Mouse (Mus musculus): ENCODE results near the gene 1700017N19Rik.
"Not testable (repeated sequence)": the region's sequence is repeated elsewhere in the genome, so short reads cannot be mapped to it uniquely, and the experiment has no call there.

1700017N19Rik gene

DNA sequence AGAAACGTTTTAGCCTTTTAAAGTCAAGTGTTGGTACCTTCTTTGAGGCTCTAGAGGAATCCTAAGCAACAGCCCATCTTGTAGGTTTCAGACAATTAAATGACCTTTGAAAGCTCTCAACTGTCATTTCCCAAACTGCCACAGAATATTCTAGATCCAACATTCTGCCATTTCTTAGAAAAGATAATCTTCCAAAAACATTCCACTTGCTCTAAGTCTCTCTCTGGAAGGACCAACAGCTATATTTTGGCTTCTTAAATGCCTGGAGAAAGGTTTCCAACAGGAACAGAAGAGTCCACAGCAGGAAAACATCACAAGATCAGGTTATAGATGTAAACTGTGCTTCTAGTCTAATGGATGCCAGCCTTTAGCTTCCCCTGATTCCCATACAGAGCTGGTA is at the start of gene 1700017N19Rik, which contains the start of gene 4930430F08Rik:
TSS of gene 1700017N19Rik (plus strand) at position 162 of the 400 bp plus-strand sequence.
TSS of gene 4930430F08Rik (minus strand) at position 101 of the 400 bp plus-strand sequence.
- DNase-seq (ENCODE audit: low spot score) = no peak

DNA sequence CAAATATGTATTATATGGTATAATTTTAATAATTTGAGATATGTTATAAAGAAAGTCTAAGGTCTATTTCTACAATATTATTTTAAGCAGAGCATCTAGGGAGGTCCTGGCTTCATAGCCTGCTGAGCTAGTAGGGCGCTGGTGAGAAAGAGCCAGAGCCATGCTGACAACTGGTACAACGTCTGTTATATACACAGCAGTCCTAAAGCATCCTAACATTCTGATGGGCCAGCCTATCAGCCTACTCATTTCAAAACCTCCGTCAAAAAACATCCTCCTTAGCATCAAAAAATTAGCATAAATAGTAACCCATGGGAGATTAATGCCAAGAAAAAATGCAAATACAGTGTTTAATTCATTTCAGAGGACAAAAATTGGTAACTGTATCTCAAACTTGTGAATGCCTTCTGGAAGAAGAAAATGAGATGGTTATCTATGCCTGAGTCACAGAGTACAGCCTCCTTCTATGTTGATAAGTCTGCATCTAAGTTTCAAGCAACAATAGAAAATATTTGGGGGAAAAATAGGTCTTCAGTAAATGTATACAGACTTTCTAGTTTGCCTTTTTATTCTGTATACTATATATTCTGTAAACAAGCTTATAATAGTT is 33.6 kb upstream of the 1700017N19Rik start:
- DNase-seq (ENCODE audit: low spot score) = no peak

- not testable (repeated sequence) for DNase-seq (ENCODE audit: low spot score)
Observed at GRCm38 (mm10) chr10:100560194-100560883, 29.9 kb upstream of the 1700017N19Rik start.

DNA sequence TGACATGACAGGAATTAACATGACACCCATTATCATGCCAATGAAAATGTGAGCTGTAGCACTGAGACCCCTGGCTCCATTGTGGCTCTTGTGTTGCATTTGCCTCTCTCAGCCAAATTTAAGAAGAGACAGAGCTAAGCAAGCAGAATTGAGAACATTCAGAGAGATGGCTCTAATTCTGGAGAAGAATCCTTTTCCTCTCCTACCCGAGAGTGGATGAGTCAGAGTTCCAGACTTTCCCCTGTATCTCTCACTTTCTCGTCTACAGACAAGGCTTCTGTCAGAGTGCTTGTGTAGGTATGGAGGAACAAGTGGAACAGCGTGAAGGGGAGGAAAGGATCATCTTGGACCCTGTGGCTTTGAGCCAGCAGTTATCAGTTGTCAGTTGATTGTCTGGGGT is 26.2 kb upstream of the 1700017N19Rik start:
- no peak for DNase-seq (ENCODE audit: low spot score)

- DNase-seq (ENCODE audit: low spot score) = no peak
Observed at GRCm38 (mm10) chr10:100571707-100572106, 18.6 kb upstream of the 1700017N19Rik start.

DNA sequence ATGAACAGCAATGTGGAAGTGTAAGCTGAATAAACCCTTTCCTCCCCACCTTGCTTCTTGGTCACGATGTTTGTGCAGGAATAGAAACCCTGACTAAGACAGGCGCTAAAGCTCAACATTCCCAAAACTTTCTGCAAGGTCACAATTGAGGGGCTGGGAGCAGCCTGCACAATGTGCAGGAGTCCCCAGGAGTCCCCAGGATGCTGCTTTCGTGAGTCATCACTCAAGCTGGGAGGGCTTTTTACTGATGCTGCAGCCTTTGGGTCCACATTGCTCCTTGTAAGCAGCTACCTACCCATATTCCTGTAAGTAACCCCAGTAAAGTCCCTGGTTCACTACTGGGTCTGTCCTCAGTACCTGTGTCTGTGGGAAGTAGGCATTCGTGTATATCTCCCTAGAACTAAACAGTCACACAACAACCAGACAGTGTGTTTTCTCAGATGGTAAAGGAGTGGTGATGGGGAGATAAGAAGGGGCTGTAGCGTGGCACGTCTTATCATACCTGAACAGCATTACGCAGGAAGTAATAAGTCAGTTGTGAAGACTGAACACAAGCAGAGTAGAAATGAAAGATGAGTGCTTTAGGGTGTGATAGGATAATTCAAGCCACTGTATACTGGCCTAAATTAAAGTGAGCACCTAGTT is 15.7 kb upstream of the 1700017N19Rik start:
- no peak for DNase-seq (ENCODE audit: low spot score)

- no peak for DNase-seq (ENCODE audit: low spot score)
Observed at GRCm38 (mm10) chr10:100575294-100575693, 15.0 kb upstream of the 1700017N19Rik start.

GRCm38 (mm10) chr10:100584178-100584577 is 6.1 kb upstream of the 1700017N19Rik start:
- DNase-seq (ENCODE audit: low spot score) = no peak

- DNase-seq (ENCODE audit: low spot score) = no peak
Observed at GRCm38 (mm10) chr10:100588524-100588923, 1.8 kb upstream of the 1700017N19Rik start.

DNA sequence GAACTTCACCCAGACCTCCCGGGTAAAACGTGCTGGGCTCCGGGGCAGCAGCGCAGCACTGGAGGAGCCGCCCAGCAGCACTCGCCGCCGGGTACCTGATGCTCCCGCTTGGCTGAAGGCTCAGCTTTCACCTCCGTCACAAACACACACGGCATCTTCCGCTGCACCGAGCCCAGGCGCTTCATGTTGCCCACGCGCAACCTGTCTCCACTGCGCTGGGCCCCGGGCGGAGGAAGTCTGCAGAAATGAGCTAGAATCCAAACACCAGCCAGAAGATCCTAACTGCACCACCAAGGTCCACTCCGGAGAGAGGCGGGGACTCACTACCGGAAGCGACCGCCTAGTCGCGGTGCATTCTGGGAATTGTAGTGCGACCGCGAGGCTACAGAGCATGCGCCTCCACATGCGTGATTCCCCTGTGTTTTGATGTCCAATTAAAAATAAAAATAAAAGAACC is 1.3 kb upstream of the 1700017N19Rik start:
- peak; percentile 41 for DNase-seq (ENCODE audit: low spot score)

DNA sequence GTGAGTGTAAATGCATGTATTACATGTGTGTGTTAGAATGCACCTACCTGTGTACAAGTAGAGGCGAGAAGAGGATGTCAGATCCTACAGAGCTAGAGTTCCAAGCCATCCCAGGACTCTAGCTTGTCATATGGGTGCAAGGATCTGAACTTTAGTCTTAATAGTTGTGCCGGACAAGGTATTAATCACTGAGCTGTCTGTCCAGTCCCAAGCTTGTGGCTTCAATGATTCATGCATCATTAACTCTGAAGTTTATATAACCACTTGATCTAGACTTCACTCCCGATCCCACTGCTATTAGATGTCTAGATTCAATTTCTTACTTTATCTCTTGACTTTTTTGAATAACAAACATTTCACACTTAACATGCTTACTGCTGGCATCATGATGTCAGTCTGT is 8.1 kb downstream of the 1700017N19Rik start:
- DNase-seq (ENCODE audit: low spot score) = no peak

DNA sequence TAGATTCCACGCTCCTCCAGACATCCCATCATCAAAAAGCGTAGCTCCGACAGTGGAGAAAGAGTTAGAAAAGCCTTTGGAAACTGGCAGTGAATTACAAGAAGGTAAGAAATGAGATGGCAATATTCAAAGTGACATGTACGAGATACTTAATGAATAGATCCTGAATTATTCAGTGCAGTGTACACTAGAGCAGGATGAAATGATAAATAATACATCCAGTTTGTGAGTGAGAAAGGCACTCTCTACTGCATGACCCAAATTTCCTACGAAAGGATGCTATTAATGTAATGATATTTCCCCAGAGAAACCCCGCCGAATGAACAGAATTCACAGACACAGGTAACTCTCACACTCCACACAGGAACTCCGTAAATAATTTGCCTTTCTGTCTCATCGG is 13.2 kb downstream of the 1700017N19Rik start:
- no peak for DNase-seq (ENCODE audit: low spot score)

DNA sequence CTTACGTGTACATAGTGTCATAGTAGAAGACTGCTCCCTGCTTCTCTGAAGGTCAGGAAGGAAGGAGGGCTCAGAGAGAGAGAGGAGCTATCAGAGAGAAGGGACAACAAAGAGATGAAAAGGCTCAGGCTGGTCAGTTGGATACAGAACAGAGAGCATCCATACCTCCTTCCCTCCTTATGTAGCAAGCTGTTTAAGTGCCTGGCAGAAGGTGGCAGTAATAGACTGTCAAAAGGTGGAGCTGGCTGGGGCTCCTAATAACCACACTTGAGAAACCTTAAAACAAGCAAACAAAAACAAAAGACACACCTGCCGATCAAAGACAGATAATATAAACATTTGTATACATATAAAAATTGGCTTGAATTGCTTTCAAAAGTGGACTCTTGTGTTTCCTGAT is 14.0 kb downstream of the 1700017N19Rik start:
- no peak for DNase-seq (ENCODE audit: low spot score)

DNA sequence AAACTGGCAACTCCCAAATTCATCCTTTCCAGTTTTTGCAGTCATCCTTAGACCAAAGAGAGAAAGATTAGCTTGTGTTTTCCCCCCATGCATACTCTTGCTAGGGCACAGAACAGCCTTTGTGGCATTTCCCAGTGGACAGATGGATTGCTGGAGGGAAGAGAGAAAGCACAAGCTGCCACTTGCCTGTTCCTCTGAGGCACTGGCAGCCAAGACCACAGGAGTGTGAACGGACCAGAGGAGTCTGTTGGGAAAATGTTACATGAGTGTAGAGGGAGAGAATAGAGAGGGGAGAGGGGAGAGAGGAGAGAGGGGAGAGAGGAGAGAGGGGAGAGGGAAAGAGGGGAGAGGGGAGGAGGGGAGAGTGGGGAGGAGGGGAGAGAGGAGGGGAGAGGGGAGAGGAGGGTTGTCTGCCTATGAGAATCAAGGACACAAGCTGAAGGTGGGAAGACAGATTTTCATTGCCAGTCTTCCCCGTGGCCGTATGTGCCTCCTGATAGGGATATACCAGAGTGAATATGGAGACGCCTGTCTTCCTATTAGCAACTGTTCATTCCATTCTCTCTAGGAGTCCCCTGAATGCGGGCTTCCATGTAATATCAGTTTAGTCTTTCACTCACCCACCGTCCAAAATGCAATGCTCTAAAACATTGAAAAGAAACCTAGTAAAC is 27.1 kb downstream of the 1700017N19Rik start:
- DNase-seq (ENCODE audit: low spot score) = no peak

DNA sequence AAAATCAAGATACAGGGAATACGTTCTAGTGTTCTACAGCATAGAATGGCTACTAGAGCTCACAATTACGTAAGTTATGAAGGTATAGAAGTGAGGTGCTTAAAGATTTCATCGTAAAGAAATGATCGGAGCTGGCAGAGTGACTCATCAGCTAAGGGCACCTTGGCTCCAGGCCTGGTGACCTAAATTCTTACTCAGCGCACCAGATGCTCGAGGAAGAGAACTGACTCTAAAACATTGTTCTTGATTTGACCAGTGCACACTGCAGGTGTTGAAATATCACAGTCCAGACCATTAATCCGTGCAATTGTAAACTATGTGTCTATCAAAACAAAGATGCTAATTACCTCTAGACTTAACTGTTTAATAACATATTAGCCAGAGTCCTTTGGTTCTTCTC is 29.2 kb downstream of the 1700017N19Rik start:
- no peak for DNase-seq (ENCODE audit: low spot score)

GRCm38 (mm10) chr10:100620040-100620439 is 29.8 kb downstream of the 1700017N19Rik start:
- DNase-seq (ENCODE audit: low spot score) = no peak

DNA sequence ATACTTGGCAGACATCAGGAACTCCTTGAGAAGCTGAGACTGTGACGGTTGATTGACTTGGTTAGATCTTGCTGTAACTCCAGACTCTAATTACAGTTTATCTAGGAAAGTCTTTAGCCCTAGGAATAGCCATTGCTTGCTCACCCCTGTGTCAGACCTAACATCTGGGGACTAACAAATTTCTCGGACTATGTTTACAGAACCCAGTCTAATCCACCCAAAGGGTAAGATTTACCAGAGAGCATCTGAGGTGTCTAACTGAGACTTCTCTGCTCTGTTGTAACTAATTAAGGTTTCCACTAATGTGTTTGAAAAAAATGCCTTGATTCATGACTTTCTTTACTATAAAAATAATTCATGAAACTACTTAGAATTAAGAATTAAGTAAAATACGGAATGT is 32.2 kb downstream of the 1700017N19Rik start:
- DNase-seq (ENCODE audit: low spot score) = no peak

- no peak for DNase-seq (ENCODE audit: low spot score)
Observed at GRCm38 (mm10) chr10:100629762-100630438, 39.6 kb downstream of the 1700017N19Rik start.

DNA sequence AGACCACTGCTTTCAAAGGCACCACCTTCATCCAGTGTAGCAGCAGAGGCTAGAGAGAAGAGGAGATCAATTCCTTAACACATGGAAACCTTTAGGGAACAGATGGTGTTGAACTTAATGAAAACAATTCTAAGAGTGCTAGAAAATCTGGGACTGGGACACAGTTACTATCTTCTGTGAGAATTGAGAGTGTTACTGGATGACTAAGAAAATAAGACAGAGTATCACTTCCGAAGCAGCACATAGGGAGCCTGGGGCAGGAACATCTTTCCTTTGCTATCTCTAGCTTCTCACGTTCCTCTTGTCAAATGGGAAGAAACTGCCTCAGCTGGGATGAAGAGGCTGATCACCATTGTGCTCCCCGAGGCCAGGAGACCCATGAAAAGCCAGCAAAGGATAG is 52.6 kb downstream of the 1700017N19Rik start:
- DNase-seq (ENCODE audit: low spot score) = no peak

GRCm38 (mm10) chr10:100645331-100645935 is 55.1 kb downstream of the 1700017N19Rik start:
- no peak for DNase-seq (ENCODE audit: low spot score)

- DNase-seq (ENCODE audit: low spot score) = no peak
Observed at GRCm38 (mm10) chr10:100654183-100654582, 63.9 kb downstream of the 1700017N19Rik start.
